Mouse (Mus musculus): ENCODE results near the gene Tmem237. TPM values are rescaled to one million over a fixed set of nuclear protein-coding genes. Genes with fewer than 3 reads are reported as not detected.

The Tmem237 gene
- polyA plus RNA-seq, 2 experiments from 2014 or later = 17.1 to 21.3 TPM

GRCm38 (mm10) chr1:59094705-59095104 lies 25.5 kb downstream of the Tmem237 start, which contains the start of gene C2cd6:
TSS of gene C2cd6 (minus strand) at chr1:59094900.
- no peak for ATAC-seq

GRCm38 (mm10) chr1:59070867-59071266 lies 49.3 kb downstream of the Tmem237 start:
- ATAC-seq = no peak

- no peak for ATAC-seq
Observed at GRCm38 (mm10) chr1:59067976-59068375, 52.2 kb downstream of the Tmem237 start.

GRCm38 (mm10) chr1:59063697-59064096 lies 56.5 kb downstream of the Tmem237 start:
- ATAC-seq = no peak

- no peak for ATAC-seq
Observed at GRCm38 (mm10) chr1:59056955-59057354, 63.3 kb downstream of the Tmem237 start.

- no peak for ATAC-seq
Observed at GRCm38 (mm10) chr1:59051306-59051705, 68.9 kb downstream of the Tmem237 start.

Other genes with a start within 250 kb of the Tmem237 start
- 10 to 100 TPM; 18.4 to 21.0 TPM for gene Trak2, start 147.0 kb downstream of the Tmem237 start, polyA plus RNA-seq (2017; shearing (Covaris generic))
- gene Stradb, start 146.9 kb downstream of the Tmem237 start, polyA plus RNA-seq (2017; shearing (Covaris generic)) = 10 to 100 TPM in 1 of 2 experiments, 1 to 10 TPM in 1; 8.3 to 11.7 TPM
- under 1 TPM in 1 of 2 experiments, not detected in 1; 0.20 TPM for gene C2cd6, start 25.5 kb downstream of the Tmem237 start, polyA plus RNA-seq (2017; shearing (Covaris generic))
- under 1 TPM in 1 of 2 experiments, not detected in 1; 0.19 TPM for gene Mpp4, start 43.0 kb upstream of the Tmem237 start, polyA plus RNA-seq (2017; shearing (Covaris generic))
- 1 to 10 TPM; 4.6 to 5.4 TPM for gene Als2, start 116.8 kb upstream of the Tmem237 start, polyA plus RNA-seq (2017; shearing (Covaris generic))
- not detected for gene Cdk15, start 136.5 kb upstream of the Tmem237 start, polyA plus RNA-seq (2017; shearing (Covaris generic))

All from activated CD4-positive, CD25-positive, alpha-beta regulatory T cell, adult 4 months (primary cell).